Mouse (Mus musculus) T-cell, adult 2 months (primary cell): ENCODE measurements around the gene Tubgcp3.
"Not testable (repeated sequence)": the region's sequence is repeated elsewhere in the genome, so short reads cannot be mapped to it uniquely, and the experiment has no call there.

Experiments used
- DNase-seq: peaks from one replicate; pipeline ENCODE4 v3.0.0; 2022; ENCODE audit warnings: low spot score

Gene Tubgcp3

DNA sequence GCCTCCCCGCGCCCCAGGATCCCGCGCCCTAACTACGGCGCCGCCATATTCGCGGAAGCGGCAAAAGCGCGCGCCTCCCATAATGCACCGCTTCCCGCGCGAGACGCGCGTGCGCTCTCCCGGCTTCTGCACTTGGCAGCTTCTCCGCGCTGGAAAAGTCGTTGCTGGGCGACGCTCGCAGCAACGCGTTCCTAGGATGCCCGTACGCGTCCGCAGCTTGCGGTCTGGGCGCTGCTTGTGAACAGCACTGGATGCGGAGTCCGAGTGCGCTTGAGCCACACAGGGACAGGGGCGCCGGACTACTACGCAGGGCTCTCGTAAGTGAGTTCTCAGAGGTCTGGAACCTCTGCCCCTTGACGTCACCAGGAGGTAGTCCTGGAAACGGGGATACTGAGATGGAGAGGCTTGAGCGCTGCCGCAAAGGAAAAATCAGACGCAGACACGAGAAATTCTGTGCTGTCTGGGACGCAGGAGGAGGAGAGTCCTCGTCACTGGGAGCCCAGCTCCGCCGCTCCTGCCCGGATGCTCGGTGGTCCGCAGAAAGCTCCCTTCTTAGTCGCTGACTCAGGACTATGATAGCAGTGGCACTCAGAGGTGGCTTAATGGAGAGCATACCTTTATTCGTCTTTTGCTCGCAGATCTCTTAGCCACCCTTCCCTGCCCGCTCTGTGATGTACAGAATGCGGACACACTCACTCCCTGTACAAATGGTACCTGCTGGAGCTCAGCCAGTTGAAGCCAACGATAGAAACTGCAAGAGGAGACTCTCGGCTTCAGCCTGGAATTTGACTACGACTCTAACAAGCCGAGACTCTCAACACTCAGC lies at the start of gene Tubgcp3:
TSS of gene Tubgcp3 (minus strand) at position 193 of the 826 bp plus-strand sequence.
- peak; percentile 85 for DNase-seq

DNA sequence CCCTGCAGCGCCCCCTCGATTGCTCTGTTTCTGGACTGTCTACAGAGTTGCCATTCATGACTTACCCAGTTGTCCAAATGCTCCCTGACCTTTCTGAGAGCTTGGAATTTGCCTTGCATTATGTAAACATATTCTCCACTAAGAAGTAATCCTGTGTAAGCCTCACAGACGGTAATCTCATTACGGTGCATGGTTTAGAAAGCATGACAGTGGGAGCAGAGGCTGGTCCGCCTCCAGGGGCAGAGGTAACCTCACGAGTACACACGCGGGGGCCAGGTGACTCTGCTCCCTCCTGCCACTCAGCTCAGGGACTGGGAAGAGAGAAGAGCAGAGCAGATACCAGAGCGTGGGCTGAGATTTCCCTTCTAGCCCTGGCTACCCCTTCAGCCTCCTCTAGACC lies 47.0 kb upstream of the Tubgcp3 start:
- DNase-seq = no peak

DNA sequence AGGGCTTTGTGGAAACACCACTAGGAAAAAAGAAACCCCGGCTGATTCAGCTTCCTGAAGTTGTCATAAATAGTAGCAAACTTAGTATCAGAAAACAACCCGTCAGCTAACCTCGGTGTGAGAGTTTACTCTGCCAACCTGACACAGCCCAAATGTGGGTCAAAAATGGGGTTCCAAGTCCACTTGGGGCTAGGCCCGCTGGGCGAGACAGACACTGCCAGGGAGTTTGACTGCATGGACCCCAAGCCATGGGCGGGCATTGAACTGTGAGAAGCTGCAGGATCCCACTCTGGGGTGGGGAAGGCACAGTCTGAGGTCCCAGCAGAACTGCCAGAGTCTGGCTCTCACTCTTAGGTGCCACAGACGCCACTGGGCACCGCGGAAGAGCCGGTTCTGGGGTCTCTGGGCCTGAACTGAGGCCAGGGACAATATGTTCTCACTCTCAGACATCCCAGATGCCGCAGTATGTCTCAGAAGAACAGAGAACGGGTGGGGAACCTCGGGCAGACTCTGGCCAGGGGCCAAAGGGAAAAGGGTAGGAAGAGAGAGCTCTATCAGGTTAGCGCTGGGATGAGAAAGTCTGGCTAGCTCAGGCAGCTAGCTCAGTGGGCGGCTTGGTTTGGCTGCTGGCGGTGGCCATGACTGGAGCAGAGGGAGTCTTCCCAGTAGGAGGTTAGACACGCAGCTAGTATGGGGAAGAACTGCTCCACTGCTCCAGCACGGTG lies 44.0 kb upstream of the Tubgcp3 start:
- DNase-seq = no peak

DNA sequence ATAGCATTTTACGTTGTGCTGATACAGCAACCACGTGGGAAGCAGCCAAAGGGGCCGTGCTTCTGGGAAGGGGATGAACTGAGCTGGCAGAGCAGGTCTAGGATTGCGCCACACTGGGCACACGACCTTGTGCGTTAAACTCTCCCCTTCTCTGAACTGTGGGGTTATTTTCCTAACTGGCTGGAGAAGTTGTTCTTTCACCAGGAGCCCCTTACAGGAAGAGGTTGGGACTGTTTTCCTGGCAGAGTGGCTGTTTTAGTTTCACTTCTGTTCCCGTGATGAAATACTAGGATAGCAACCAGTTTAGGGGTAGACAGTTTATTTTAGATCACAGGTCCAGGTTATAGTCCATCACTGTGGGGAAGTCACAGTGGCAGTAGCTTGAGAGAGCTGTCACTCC lies 39.6 kb upstream of the Tubgcp3 start:
- no peak for DNase-seq

DNA sequence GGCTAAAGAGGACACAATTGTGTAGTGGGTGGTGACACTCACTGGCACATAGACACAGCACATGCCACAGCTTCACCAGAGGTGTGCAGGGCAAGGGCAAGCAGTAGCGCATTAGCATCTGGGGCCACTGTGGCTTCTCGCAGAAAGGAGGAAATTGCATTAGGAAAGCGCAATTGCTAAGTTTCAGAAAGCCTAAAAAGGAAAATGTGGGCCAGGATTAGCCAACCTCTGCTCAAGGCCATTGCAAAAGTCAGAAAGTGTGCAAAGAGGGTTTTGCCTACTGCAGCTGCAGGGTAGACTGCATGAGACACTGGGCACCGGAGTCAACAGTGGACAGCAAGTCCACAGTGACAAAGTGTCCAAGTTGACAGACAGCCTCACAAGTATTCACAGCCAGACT lies 31.5 kb upstream of the Tubgcp3 start:
- no peak for DNase-seq

DNA sequence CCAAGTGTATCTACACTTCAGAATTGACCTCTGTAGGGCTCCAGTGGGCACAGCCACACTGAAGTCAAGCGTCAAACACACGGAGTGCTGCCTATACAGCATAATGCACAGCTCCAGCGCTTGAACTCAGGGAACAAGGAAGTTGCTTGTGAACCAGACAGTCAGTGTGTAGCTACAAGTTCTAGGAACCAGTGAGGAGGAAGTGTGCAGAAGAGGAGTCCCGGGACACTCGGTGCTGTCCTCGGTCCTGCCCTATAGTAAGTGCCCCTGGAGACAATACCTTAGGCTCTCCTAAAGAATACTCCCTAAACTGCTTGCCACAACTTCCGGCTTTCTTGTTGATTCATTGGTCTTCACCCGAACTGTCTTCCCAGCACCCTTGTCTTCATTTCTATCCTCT lies 30.2 kb upstream of the Tubgcp3 start:
- no peak for DNase-seq

DNA sequence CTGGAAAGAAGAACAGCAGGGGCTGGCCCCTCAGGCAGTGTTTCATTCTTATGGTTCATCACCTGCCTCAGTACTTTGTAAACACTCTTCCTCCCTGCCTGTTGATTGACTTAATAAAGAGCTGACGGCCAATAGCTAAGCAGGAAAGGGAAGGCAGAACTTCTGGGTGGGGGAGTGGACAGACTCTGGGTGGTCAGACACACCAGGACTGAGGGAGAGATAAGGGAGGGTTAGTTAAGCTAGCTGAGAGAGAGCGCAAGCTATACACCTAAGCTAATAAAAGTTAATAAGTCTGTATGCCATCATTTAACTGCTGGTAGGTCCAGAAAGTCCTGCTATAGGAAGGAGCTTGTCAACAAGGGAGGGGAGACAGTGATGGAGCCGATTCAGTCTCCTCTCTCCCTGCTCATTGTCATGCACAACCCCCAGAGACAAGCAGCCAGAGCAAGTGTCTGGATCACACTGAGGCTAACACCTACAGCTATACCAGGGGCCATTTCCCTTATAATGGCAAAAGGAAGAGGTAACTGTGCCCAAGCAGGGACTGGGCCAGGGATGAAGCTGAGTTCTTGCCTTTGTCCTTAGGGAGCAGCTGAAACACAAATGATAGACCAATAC lies 26.7 kb upstream of the Tubgcp3 start:
- no peak for DNase-seq

DNA sequence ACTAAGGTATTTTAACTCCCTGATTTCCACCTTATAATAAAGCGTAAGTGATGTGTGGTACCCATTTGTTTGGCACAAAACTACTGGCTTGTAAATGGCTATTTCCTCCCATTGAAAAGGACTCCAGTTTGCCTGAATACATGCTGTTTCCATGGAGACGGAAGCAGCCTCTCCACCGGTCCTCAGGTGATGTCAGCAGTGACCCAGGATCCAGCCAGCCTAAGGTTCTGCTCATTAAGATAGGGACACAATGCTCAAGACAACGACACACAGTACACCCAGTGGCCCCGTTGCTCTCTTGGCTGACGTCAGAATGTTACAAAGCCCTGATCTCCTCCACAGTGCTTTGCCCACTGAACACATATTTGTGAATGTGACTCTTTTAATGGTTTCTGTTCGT lies 16.8 kb upstream of the Tubgcp3 start:
- DNase-seq = no peak

DNA sequence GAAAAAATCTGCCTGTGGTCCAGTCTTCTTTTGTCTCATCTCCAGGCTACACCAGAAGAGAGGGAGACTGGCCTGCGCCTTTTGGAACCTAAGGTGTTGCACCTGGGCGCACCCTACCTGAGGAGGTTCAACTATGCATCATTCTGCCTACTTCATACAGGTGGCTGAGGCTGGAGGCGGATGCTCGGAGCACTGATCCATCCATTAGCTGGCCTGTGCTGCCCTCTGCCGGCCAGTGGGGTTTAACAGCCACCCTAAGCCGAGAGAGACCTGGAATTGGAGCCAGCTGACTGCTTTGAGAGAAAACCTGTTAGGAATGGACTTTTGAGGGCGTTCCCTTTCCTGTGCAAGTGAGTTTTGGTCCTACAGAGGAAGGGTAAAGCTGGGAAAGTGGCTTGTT lies 5.5 kb upstream of the Tubgcp3 start:
- peak; percentile 73 for DNase-seq

DNA sequence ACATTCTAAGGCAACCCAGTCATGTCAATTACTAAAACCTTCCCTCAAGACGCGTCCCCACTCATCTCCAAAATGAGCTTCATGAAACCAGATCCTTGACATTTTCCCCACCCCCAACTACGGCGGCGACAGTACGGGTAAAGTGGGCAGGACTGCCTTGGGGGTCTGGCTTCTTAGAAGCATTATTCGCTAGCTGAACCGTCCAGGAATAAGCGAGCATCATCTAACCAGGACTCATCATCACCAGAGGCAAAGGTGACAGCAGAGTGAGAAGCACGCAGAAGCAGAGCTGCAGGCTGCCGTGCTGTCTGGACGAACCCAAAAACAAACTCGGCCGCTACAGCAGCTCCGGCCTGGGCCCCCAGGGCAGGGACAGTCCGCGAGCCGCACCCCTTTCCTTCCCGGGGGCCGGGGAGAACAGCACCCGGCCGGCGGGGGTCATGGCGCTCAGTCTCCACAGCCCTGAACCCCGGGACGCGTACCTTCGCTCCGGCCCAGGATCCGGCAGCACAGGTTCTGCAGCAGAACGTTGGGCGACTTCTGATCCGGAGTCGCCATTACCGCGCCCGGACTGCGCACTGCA lies 484 bp downstream of the Tubgcp3 start:
- no peak for DNase-seq

DNA sequence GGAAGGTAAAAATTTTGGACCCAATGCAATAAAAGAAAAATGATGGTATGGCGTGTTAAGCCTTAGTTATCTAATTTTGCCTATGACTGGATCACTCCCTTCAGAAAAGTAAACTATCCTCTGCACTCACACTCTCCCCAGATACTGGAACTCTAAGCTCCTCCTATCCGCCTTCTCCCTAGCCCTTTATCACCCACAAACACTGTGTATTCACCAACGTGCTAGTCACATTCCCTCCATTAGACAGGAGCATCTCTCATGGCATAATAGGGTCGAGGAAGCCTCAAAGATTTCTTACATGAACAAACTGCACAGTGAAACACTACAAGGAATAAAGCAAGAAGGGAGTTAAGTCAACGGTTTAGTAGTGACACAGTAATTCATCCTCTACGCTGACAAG lies 1.1 kb downstream of the Tubgcp3 start:
- no peak for DNase-seq

DNA sequence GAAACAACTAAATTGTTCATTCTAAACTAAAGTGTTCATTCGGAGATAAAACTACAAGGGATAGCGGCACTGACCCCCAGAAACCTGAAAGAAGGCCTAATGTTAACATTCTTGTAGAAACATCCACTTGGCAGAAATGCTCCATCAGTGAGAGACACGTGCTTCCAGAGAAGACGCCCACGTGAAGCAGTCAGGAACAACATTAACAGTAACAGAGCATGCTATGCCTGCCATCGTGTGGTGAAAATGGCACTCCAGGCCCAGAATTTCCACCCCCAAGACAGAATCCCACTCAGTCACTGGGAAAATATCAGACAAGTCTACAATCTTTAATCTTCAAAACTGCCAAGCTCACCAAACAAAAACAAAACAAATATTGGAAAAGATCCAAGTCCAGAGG lies 3.2 kb downstream of the Tubgcp3 start:
- DNase-seq = no peak

DNA sequence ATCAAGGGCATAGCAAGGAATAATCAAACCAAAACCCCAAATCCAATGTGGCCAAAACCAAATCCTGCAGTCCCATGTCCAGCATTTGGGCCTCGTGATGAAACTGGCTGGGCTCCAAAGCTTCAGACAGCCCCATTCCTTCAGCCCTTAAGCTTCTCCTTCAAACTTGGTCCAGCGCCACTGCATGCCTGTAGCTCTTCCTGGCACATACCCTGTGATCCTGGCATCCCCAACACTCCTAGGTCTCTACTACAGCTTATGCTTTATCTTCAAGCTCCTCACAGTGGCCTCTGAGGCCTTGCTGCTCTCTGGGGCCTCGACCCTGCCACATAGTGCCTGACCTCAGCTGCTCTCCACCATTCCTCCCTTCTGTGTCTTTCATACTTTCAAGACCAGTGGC lies 5.5 kb downstream of the Tubgcp3 start:
- not testable (repeated sequence) for DNase-seq

DNA sequence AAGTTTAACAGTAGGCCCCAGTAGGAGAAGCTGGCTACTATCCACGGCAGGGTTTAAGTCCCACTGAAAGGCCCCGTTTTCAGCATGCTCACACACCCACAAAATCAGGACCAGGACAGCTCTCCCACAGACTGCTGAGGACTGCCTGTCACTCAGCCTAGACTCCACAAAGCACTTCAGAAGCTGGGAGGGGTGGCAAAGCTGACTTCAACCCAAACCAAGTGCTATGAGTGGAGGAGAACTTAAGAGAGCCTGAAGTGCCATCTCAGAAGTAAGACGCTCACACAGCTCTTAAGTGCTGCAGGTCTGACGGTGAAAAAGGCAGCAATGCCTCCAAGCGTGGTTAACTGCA lies 9.0 kb downstream of the Tubgcp3 start:
- no peak for DNase-seq

DNA sequence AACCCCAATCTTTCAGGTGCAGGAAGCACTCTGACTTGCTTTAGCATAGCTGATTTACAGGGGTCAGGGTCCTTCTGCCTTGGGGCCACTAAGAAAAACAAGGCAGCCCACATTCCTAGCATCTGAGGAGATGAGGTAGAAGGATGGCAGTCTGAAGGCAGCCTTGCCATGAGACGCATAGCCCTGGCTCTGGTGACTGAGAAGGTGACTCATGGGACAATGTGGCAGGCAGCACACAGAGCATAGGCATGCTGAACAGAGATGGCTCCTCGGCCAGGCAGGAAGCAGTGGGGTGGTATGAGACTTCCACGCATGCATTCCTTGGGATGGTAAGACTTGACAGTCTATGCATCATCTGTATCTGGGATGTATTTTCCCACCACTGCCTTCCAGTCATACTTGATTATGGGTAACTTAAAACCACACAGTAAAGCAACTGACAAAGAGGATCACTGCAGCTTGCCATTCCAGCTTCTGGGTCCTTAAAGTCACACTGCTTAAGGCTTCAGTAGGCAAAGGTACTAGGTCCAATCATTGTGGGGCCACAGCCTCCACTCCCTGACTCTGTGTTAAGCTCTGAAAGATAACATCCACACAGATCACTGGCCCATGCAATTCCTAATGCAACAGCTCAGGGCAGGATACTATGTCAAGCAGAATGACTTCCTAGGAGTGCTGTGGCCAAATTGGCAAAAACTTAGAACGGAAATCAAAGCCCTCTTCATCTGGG lies 9.5 kb downstream of the Tubgcp3 start:
- DNase-seq = no peak

DNA sequence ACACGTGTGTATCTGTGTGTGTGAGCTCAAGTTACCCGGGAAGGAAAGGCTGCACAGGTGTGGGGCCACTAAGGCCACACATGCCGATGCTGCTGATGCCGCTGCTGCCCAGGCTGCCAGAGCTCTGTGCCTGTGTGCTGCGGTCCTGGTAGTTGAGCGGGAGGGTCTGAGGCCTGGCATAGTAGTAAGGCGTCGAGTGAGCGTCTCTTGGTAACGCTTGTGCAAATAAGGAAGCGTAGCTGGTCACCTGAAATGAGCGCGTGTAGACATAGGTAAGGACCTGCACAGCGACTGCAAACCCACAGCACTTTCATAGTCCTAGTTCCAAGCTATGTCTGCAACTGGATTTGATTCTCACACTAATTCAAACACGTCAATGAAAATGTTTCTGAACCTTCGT lies 14.6 kb downstream of the Tubgcp3 start:
- DNase-seq = no peak

DNA sequence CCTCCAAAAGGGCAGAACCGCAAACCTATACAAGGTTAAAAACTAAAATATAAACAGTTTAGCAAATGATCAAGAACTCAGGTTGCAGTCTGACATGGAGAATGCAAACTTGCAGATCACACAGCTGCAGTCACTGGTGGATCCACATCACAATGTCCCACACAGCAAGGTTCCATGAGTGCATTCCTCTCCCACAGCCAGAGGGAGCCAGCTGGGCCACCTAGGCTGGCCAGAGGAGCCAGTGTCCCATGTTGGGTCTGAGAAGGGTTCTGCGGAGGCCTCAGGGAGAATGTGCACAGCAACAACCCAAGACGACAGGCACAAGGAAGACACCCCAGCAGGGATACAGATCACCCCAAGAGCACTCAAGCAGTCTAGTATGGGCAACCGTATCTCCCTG lies 20.8 kb downstream of the Tubgcp3 start:
- no peak for DNase-seq

DNA sequence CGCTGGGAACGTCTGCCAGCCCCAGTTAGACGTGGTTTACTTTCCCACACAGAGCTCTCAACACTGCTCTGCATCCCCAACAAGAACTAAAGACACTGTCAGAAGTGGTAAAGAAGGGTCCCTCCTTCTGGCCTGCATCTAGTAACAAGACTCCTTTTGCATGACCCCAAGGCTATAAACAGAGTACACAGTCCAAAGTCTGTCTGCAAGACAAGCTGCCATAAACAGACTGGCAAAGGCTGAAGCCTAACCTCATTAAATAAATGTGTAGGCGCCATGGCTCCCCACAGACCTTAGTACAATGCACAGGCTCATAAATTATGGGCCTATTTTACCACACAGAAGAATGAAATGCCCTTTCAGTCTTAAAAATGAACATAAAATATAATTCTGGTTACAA lies 21.6 kb downstream of the Tubgcp3 start:
- no peak for DNase-seq

DNA sequence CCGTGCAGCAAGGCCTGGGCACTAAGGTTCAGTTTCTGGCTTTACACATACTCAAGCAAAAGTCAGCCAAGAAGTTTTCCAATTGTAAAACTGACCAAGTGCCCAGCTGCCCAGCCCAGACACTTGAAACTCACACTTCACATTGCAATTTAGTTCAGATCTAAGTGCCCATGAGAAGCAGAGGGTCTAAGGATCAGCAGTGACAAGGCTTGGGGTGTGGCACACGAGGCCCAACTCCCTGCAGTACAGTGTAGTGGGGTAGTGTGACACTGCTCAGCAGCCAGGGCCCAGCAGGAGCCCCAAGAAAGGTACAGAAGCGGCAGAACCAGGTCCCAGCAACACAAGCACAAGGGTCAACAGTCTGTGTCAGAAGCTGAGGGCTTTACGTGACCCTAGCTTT lies 23.1 kb downstream of the Tubgcp3 start:
- DNase-seq = no peak

DNA sequence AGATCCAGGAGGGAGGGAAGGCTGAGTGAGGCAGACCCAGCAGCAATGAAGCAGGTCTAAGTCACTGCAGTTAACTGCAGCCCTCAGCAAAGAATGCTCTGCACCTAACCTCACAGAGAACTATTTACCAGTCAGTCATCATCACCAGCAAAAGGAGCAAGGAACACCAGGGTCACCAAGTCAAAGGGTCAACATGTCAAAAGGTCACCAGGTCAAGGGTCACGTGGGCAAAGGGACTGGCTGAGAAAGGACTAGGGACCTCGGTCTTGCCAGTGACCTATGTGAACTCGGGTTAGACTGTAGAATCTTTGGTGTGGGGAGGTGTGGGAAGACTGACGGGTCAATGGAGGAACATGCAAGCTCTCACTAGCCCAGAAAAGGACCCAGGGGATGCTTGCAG lies 25.5 kb downstream of the Tubgcp3 start:
- no peak for DNase-seq

DNA sequence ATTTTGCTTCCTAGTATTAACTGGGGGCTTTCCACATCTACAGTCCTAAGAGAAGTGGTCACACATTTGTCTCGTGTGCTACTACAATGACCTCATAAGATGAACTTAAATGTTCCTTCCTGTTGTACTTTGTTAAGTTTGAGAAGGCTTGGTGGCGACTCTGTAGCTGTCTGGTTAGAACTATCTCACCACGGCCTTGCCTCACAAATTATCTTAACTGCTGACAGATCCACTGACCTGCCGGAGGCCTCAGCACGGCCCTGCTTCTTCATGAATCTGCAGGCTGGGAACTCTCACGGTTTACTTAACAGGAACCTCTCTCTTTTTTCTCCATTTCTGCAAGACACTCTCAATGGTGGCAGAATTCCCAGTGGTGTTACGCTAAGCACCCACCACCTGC lies 27.2 kb downstream of the Tubgcp3 start:
- no peak for DNase-seq

DNA sequence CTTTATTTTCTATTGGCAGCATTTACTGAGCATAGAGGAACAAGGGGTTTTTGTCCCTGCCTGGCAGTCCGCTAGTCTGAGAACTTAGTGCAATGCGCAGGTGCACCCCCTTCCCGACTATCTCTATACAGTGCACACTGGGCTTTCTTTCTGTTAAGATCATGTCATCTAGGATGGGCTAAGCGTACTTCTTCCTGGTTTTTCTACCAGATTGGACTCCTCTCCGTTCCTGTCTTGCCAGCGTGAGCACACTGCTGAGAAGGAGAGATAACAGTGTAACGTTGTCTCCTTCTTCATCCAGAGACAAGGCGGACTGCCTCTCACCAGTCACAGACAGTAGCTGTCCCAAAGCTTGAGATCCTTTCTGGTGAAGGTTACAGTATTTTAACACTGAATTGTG lies 27.7 kb downstream of the Tubgcp3 start:
- no peak for DNase-seq
